Mouse (Mus musculus) forebrain, embryonic 16.5 days (tissue): Measurements from ENCODE around the gene Nmnat1. TPM values are rescaled to one million over a fixed set of nuclear protein-coding genes. Genes with fewer than 3 reads are reported as not detected.
"Not testable (repeated sequence)": the region's sequence is repeated elsewhere in the genome, so short reads cannot be mapped to it uniquely, and the experiment has no call there.

Experiments used
- ATAC-seq: fragments of 200-750 bp; cut with Nextera tagmentation; 2 replicates; pipeline ENCODE4 v1.8.0; 2017; ENCODE audit warnings: mild to moderate bottlenecking, moderate library complexity
- H3K27ac ChIP-seq: fragments of 300-500 bp; sonication (generic); 2 replicates; pipeline ENCODE4 v1.5.1; 2014; ENCODE audit warnings: low read length, control low read depth
- H3K27me3 ChIP-seq: fragments of 300-500 bp; sonication (generic); replicated peaks from 2 replicates; pipeline ENCODE4 v1.6.1; 2014; ENCODE audit warnings: low read length; ENCODE audit not compliant: control insufficient read depth, insufficient read depth
- H3K36me3 ChIP-seq: fragments of 300-500 bp; sonication (generic); 2 replicates; pipeline ENCODE4 v1.6.1; 2014; ENCODE audit not compliant: control insufficient read depth, insufficient read depth
- H3K4me1 ChIP-seq: fragments of 300-500 bp; sonication (generic); replicated peaks from 2 replicates; pipeline ENCODE4 v1.6.1; 2014; ENCODE audit warnings: low read length; ENCODE audit not compliant: control insufficient read depth, insufficient read depth
- H3K4me2 ChIP-seq: fragments of 300-500 bp; sonication (generic); 2 replicates; pipeline ENCODE4 v1.6.1; 2014; ENCODE audit warnings: mild to moderate bottlenecking, low read length, control low read depth
- H3K4me3 ChIP-seq: fragments of 300-500 bp; sonication (generic); replicated peaks from 2 replicates; pipeline ENCODE4 v1.5.1; 2014; ENCODE audit warnings: mild to moderate bottlenecking, low read length, control low read depth
- H3K9ac ChIP-seq: fragments of 300-500 bp; sonication (generic); replicated peaks from 2 replicates; pipeline ENCODE4 v1.6.1; 2014; ENCODE audit warnings: low read depth, low read length, control low read depth
- H3K9me3 ChIP-seq: fragments of 300-500 bp; sonication (generic); 2 replicates; pipeline ENCODE4 v1.6.1; 2016; ENCODE audit warnings: low read length; ENCODE audit not compliant: control insufficient read depth
- WGBS: fragments of 180-500 bp; shearing (Covaris S2); extraction: QIAGEN DNeasy Blood & Tissue Kit; methylation state at CpG from one replicate; pipeline ENCODE4 v1.1.7; 2014; 5-methylcytosine and 5-hydroxymethylcytosine counted together
- polyA plus RNA-seq: library from polyadenylated mRNA; unstranded; fragments of >200 nt; fragmentation: Nextera tagmentation; extraction: Ambion mirVana; gene quantifications from 2 replicates; pipeline ENCODE4 v1.2.1, GENCODE M21; 2015

Gene Nmnat1
- polyA plus RNA-seq, 1 experiment from 2014 or later = 11.1 TPM

- ATAC-seq = no peak
- Histone ChIP-seq H3K9me3 (no peaks in the 10 kb centered on the region), H3K27ac (no peak overlapping the region), H3K36me3 (no peaks in the 10 kb centered on the region), H3K4me2 (no peak overlapping the region), H3K27me3 (no peaks in the 10 kb centered on the region), H3K4me1 (peaks cover 16% of the 10 kb centered on the region), H3K9ac (no peak overlapping the region), H3K4me3 (no peak overlapping the region)
- WGBS = 39% methylated on average over 3 of the region's 3 CpGs
Measured at GRCm38 (mm10) chr4:149442436-149442835, 42.6 kb downstream of the Nmnat1 start.

DNA sequence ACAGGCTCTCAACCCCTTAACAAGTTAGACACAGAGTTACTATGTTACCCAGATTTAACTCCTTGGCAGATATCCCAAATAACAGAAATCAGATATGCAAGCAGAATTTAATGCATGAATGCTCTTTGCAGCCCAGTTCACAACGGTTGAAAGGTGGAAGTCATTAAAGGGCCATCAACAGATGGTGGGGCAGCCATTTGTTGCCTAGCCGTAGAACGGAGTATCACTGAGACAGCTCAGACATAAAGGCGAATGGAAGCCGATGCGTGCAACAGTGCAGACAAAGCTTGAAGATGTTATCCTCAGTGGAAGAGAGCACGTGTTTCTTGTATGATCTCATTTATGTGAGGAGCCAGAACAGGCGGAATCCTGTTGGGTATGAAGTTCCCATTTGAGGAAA lies 44.4 kb downstream of the Nmnat1 start:
- peaks cover 10% of the 10 kb centered on the region for H3K4me1 ChIP-seq
- no peak for ATAC-seq
- H3K27me3 ChIP-seq = no peaks in the 10 kb centered on the region
- no peak overlapping the region for H3K4me2 ChIP-seq
- no peak overlapping the region for H3K27ac ChIP-seq
- H3K9ac ChIP-seq = no peak overlapping the region
- no peaks in the 10 kb centered on the region for H3K9me3 ChIP-seq
- H3K36me3 ChIP-seq = no peaks in the 10 kb centered on the region
- WGBS = 51% methylated on average over 8 of the region's 8 CpGs
- no peak overlapping the region for H3K4me3 ChIP-seq

DNA sequence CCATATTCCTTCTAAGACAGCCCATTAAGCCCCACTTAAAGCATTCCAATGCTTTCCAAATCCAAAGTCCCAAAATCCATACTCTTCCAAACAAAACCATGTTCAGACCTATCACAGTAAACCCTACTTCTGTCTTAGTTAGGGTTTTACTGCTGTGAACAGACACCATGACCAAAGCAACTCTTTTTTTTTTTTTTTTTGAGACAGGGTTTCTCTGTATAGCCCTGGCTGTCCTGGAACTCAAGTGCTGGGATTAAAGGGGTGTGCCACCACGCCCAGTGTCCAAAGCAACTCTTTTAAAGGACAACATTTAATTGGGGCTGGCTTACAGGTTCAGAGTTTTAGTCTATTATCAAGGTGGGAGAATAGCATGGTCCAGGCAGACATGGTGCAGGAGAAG lies 53.1 kb downstream of the Nmnat1 start:
- not testable (repeated sequence) for H3K9ac ChIP-seq, H3K9me3 ChIP-seq, H3K27ac ChIP-seq, ATAC-seq, H3K4me2 ChIP-seq, H3K27me3 ChIP-seq, H3K4me3 ChIP-seq, H3K4me1 ChIP-seq, H3K36me3 ChIP-seq
- 63% methylated on average over 1 of the region's 1 CpGs for WGBS

DNA sequence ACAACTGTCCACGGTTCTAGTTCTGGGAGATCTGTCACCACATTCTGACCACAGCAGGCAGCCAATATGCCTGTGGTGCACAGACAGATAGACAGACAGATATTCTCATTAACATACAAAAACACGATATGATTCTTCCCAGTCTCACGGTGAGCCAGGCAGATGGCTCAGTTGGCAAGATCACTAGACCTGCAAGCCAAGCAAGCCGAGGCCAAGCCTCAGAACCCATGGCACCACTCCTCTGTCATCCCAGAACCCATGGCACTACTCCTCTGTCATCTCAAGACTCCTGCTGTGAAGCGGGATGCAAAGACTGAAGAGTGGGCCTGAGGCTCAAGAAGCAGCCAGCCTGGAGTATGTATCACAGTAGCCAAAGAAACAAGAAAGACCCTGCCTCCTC lies 55.4 kb downstream of the Nmnat1 start:
- Histone ChIP-seq H3K9me3 (no peaks in the 10 kb centered on the region), H3K9ac (no peak overlapping the region), H3K4me3 (no peak overlapping the region), H3K4me2 (no peak overlapping the region), H3K27ac (no peak overlapping the region), H3K36me3 (no peaks in the 10 kb centered on the region), H3K4me1 (peaks cover 2% of the 10 kb centered on the region), H3K27me3 (no peaks in the 10 kb centered on the region)
- 73% methylated on average over 5 of the region's 5 CpGs for WGBS
- ATAC-seq = no peak

- no peaks in the 10 kb centered on the region for H3K9me3 ChIP-seq
- no peaks in the 10 kb centered on the region for H3K27me3 ChIP-seq
- peak within 1 kb of the TSS; percentile 98 for H3K27ac ChIP-seq
- peak within 1 kb of the TSS; percentile 92 for H3K4me3 ChIP-seq
- no peaks in the 10 kb centered on the region for H3K36me3 ChIP-seq
- H3K4me2 ChIP-seq = peak within 1 kb of the TSS; percentile 59
- ATAC-seq = peak; percentile 93
- peak within 1 kb of the TSS; percentile 91 for H3K9ac ChIP-seq
- H3K4me1 ChIP-seq = peaks cover 9% of the 10 kb centered on the region
- under 1% methylated on average over 46 of the region's 50 CpGs for WGBS
Measured at GRCm38 (mm10) chr4:149426325-149427199, 58.4 kb downstream of the Nmnat1 start, which contains the start of gene Ube4b. TSS of gene Ube4b (minus strand) at chr4:149426749.

GRCm38 (mm10) chr4:149425801-149426292 lies 59.2 kb downstream of the Nmnat1 start:
- peaks cover 11% of the 10 kb centered on the region for H3K4me1 ChIP-seq
- WGBS = under 1% methylated on average over 35 of the region's 35 CpGs
- no peaks in the 10 kb centered on the region for H3K27me3 ChIP-seq
- no peaks in the 10 kb centered on the region for H3K9me3 ChIP-seq
- peak overlapping the region; percentile 91 for H3K9ac ChIP-seq
- H3K27ac ChIP-seq = peak overlapping the region; percentile 98
- peak overlapping the region; percentile 58 for H3K4me2 ChIP-seq
- H3K36me3 ChIP-seq = no peaks in the 10 kb centered on the region
- peak overlapping the region; percentile 92 for H3K4me3 ChIP-seq
- ATAC-seq = peak; percentile 69; the same call in 1 of the 2 replicates

DNA sequence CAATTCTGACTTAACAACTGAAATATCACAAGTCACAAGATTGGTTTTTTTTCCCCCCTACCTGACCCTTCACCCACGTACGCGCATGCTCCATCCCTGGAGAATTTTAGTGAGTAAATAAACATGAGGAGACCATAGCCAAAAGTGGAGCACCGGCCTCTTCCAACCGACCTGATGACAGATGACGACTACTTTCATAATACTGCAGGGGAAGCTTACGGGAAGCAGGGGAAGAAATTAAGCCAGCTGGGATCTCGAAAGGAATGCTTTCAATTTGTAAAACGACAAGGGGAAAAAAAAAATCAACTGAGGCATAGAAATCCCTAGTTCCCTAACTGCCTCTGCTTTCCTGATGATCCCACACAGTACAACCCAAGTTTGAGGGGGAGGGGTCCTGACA lies 60.2 kb downstream of the Nmnat1 start:
- Histone ChIP-seq H3K27ac (no peak overlapping the region), H3K36me3 (no peaks in the 10 kb centered on the region), H3K9me3 (no peaks in the 10 kb centered on the region), H3K4me3 (peak overlapping the region; percentile 92), H3K4me1 (peaks cover 11% of the 10 kb centered on the region), H3K9ac (peak overlapping the region; percentile 30), H3K27me3 (no peaks in the 10 kb centered on the region), H3K4me2 (peak overlapping the region; percentile 58)
- WGBS = 1% methylated on average over 9 of the region's 9 CpGs
- ATAC-seq = no peak

- no peak for ATAC-seq
- Histone ChIP-seq H3K36me3 (no peaks in the 10 kb centered on the region), H3K4me2 (no peak overlapping the region), H3K9ac (no peak overlapping the region), H3K9me3 (no peaks in the 10 kb centered on the region), H3K4me3 (no peak overlapping the region), H3K27me3 (no peaks in the 10 kb centered on the region), H3K27ac (no peak overlapping the region), H3K4me1 (peaks cover 24% of the 10 kb centered on the region)
- 83% methylated on average over 5 of the region's 5 CpGs for WGBS
Measured at GRCm38 (mm10) chr4:149417854-149418365, 67.1 kb downstream of the Nmnat1 start.
